Mouse (Mus musculus): Measurements from ENCODE around the gene Frem3. TPM values are rescaled to one million over a fixed set of nuclear protein-coding genes. Genes with fewer than 3 reads are reported as not detected.

The Frem3 gene
- total and polyA plus RNA-seq, 3 experiments = 0.07 TPM; not detected in 2

DNA sequence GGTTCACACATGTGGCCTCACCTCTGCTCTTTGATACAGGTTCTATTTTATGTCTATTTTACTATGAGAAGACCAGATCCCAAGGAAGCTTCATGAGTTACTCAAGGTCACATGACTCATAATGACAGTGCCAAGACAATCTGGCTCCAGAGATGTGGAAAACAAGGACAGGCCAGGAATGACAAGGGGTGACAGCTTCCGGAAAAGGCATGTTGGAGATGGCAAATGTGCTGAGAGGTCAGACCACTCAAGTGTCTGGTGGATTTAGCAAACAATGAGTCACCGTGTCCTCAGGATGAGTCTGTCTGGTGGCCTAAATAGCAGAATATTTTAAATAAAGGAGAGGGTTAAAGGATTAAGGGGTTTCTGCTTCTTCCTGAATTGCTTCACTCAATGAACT is 33.8 kb upstream of the Frem3 start:
- Histone ChIP-seq H3K4me1 (ENCODE audit: control insufficient read depth, insufficient read depth, low read length) (no peaks in the 10 kb centered on the region), H3K27ac (no peak overlapping the region), H3K36me3 (ENCODE audit: control insufficient read depth, insufficient read depth, low read length) (no peaks in the 10 kb centered on the region), H3K27me3 (ENCODE audit: control insufficient read depth, insufficient read depth, low read length) (no peaks in the 10 kb centered on the region), H3K4me3 (no peak overlapping the region), H3K9ac (ENCODE audit: low read depth, low read length) (no peak overlapping the region), H3K79me2 (replicated peaks; ENCODE audit: control insufficient read depth, insufficient read depth, low read length) (no peaks in the 10 kb centered on the region)
- intact Hi-C loops (cut with DNase I) = no loop called here
- WGBS = 48% methylated on average over 2 of the region's 2 CpGs
- DNase-seq = no peak
- no peak for TF ChIP-seq CTCF (IDR thresholded peaks at IDR 0.05)
- no peak for TF ChIP-seq POLR2A (IDR thresholded peaks at IDR 0.05; ENCODE audit: insufficient read depth, low read depth, low read length)
- TF ChIP-seq EP300 (IDR thresholded peaks at IDR 0.05; ENCODE audit: insufficient read depth, low read depth, low read length) = no peak

DNA sequence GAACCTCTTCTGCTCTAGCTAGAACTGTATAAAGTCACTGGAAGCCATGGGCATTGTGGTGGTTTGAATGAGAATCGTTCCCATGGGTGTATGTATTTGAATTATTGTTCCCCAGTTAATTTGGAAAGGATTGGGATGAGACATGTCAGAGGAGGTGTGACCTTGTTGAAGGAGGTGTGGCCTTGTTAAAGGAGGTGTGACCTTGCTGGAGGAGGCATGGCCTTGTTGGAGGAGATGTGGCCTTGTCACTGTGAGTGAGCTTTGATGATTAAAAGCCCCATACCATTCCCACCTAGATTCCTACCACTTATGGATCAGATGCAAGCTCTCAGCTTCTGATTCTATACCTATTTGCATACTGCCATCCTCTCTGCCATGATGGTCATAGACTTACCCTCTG is 31.8 kb upstream of the Frem3 start:
- no peaks in the 10 kb centered on the region for H3K79me2 ChIP-seq (replicated peaks; ENCODE audit: control insufficient read depth, insufficient read depth, low read length)
- no peak for DNase-seq
- H3K27ac ChIP-seq = no peak overlapping the region
- no peak overlapping the region for H3K4me3 ChIP-seq
- 66% methylated on average over 1 of the region's 1 CpGs for WGBS
- TF ChIP-seq EP300 (IDR thresholded peaks at IDR 0.05; ENCODE audit: insufficient read depth, low read depth, low read length) = no peak
- no peak for TF ChIP-seq CTCF (IDR thresholded peaks at IDR 0.05)
- TF ChIP-seq POLR2A (IDR thresholded peaks at IDR 0.05; ENCODE audit: insufficient read depth, low read depth, low read length) = no peak
- no peaks in the 10 kb centered on the region for H3K4me1 ChIP-seq (ENCODE audit: control insufficient read depth, insufficient read depth, low read length)
- H3K36me3 ChIP-seq (ENCODE audit: control insufficient read depth, insufficient read depth, low read length) = no peaks in the 10 kb centered on the region
- no peak overlapping the region for H3K9ac ChIP-seq (ENCODE audit: low read depth, low read length)
- intact Hi-C loops (cut with DNase I) = no loop called here
- no peaks in the 10 kb centered on the region for H3K27me3 ChIP-seq (ENCODE audit: control insufficient read depth, insufficient read depth, low read length)

DNA sequence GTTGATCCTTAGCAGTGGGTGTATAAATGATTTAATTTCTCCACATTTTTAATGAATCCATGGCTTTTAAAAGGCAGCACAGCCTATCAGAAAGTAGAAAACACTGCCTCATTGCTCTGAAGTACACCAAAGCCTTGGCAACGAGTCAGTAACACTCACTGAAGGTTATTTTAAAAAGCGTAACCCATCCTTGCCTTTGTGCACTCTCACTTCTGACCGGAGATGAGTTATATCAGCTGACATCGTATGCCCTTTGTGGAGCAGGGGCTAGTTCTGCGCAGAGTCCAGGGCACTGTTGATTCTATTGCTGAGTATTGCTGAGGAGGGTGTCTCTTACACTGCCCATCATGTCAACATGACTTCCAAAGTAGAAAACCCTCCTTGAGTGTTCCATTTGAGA is 18.3 kb upstream of the Frem3 start:
- intact Hi-C loops (cut with DNase I) = no loop called here
- 80% methylated on average over 5 of the region's 5 CpGs for WGBS
- H3K4me3 ChIP-seq = no peak overlapping the region
- H3K27me3 ChIP-seq (ENCODE audit: control insufficient read depth, insufficient read depth, low read length) = no peaks in the 10 kb centered on the region
- H3K4me1 ChIP-seq (ENCODE audit: control insufficient read depth, insufficient read depth, low read length) = no peaks in the 10 kb centered on the region
- H3K9ac ChIP-seq (ENCODE audit: low read depth, low read length) = no peak overlapping the region
- no peaks in the 10 kb centered on the region for H3K79me2 ChIP-seq (replicated peaks; ENCODE audit: control insufficient read depth, insufficient read depth, low read length)
- no peak for TF ChIP-seq EP300 (IDR thresholded peaks at IDR 0.05; ENCODE audit: insufficient read depth, low read depth, low read length)
- no peak for TF ChIP-seq CTCF (IDR thresholded peaks at IDR 0.05)
- no peak for TF ChIP-seq POLR2A (IDR thresholded peaks at IDR 0.05; ENCODE audit: insufficient read depth, low read depth, low read length)
- no peaks in the 10 kb centered on the region for H3K36me3 ChIP-seq (ENCODE audit: control insufficient read depth, insufficient read depth, low read length)
- no peak overlapping the region for H3K27ac ChIP-seq
- DNase-seq = no peak

DNA sequence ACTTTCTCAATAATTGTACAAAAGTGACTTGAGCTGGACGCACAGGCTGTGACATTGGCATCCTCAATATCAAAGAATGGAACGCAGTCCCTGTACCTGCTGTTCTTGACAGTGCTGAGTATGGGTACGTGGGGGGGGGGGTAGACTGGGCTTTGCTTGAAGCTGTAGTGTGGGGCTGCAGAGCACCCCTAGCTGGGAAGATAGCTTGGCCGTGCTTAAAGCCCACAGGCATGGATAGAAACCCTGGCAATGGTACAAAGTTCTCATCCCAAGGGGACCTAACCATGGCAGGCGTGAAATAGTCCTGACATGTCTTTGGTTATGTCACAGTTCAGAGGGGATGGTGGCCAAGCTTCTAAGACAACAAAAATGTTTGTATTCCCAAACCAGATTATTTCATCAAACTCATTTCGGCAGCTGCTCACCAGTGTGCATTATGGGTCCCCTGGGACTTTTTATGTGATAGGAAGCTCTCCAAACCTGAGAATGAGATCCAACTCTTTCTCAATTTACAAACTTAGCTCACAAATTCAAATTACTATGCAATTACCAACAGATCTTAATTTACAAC is 10.2 kb upstream of the Frem3 start:
- DNase-seq = no peak
- no peaks in the 10 kb centered on the region for H3K36me3 ChIP-seq (ENCODE audit: control insufficient read depth, insufficient read depth, low read length)
- H3K4me1 ChIP-seq (ENCODE audit: control insufficient read depth, insufficient read depth, low read length) = no peaks in the 10 kb centered on the region
- no peak overlapping the region for H3K27ac ChIP-seq
- no peak overlapping the region for H3K4me3 ChIP-seq
- no peaks in the 10 kb centered on the region for H3K79me2 ChIP-seq (replicated peaks; ENCODE audit: control insufficient read depth, insufficient read depth, low read length)
- H3K9ac ChIP-seq (ENCODE audit: low read depth, low read length) = no peak overlapping the region
- intact Hi-C loops (cut with DNase I) = no loop called here
- H3K27me3 ChIP-seq (ENCODE audit: control insufficient read depth, insufficient read depth, low read length) = no peaks in the 10 kb centered on the region
- TF ChIP-seq POLR2A (IDR thresholded peaks at IDR 0.05; ENCODE audit: insufficient read depth, low read depth, low read length) (no peak), CTCF (IDR thresholded peaks at IDR 0.05) (no peak), EP300 (IDR thresholded peaks at IDR 0.05; ENCODE audit: insufficient read depth, low read depth, low read length) (no peak)
- WGBS = 55% methylated on average over 6 of the region's 6 CpGs

DNA sequence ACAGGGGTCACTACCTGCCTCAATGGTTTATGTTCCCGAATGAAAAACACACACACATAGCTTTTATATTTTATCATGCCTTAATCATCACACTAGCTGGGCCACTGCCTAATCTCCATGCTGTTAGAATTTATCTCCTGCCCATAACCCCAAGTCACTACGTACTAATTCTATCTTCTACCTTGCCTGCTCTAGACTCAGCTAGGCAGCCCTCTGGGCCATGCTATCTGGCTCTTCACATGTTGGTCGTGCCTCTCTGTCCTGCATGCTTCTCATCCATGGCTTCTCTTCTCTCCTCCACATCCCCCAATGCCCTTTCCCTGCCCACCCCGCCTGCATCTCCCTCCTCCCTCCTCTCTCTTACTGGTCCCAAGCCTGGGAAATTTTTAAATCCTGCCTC is 9.0 kb upstream of the Frem3 start:
- no peak for DNase-seq

DNA sequence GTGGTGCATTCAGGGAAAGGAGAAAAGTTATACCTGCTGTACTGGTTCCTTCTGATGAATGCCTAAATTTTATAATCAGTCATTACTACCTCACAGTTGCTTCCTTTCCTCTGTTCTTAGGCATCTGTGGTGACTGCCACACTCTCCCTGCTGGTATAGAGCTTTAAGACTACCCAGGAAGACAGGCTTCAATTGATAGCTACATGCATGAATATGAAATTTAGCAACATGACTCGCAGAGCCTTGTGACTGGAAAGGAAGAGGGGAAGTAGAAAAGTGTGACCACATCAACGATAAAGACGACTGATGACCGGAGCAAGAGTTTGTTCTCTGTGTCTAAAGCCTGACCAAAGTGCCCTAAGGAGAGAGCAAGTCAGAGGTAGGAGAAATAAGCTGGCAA is 3.8 kb upstream of the Frem3 start:
- no peaks in the 10 kb centered on the region for H3K36me3 ChIP-seq (ENCODE audit: control insufficient read depth, insufficient read depth, low read length)
- no peak for TF ChIP-seq EP300 (IDR thresholded peaks at IDR 0.05; ENCODE audit: insufficient read depth, low read depth, low read length)
- DNase-seq = no peak
- no peaks in the 10 kb centered on the region for H3K79me2 ChIP-seq (replicated peaks; ENCODE audit: control insufficient read depth, insufficient read depth, low read length)
- no peak overlapping the region for H3K4me3 ChIP-seq
- H3K27me3 ChIP-seq (ENCODE audit: control insufficient read depth, insufficient read depth, low read length) = peaks cover 1% of the 10 kb centered on the region; the same call in 1 of the 2 replicates
- intact Hi-C loops (cut with DNase I) = no loop called here
- H3K9ac ChIP-seq (ENCODE audit: low read depth, low read length) = no peak overlapping the region
- H3K4me1 ChIP-seq (ENCODE audit: control insufficient read depth, insufficient read depth, low read length) = no peaks in the 10 kb centered on the region
- H3K27ac ChIP-seq = no peak overlapping the region
- 75% methylated on average over 4 of the region's 4 CpGs for WGBS

More for the DNA sequence above, 9.0 kb upstream of the Frem3 start:
- WGBS = 64% methylated on average over 4 of the region's 4 CpGs
- Histone ChIP-seq H3K4me3 (no peak overlapping the region), H3K79me2 (replicated peaks; ENCODE audit: control insufficient read depth, insufficient read depth, low read length) (no peaks in the 10 kb centered on the region), H3K27ac (no peak overlapping the region), H3K4me1 (ENCODE audit: control insufficient read depth, insufficient read depth, low read length) (no peaks in the 10 kb centered on the region), H3K9ac (ENCODE audit: low read depth, low read length) (no peak overlapping the region), H3K36me3 (ENCODE audit: control insufficient read depth, insufficient read depth, low read length) (no peaks in the 10 kb centered on the region), H3K27me3 (ENCODE audit: control insufficient read depth, insufficient read depth, low read length) (no peaks in the 10 kb centered on the region)
- no peak for TF ChIP-seq EP300 (IDR thresholded peaks at IDR 0.05; ENCODE audit: insufficient read depth, low read depth, low read length)
- no peak for TF ChIP-seq CTCF (IDR thresholded peaks at IDR 0.05)
- TF ChIP-seq POLR2A (IDR thresholded peaks at IDR 0.05; ENCODE audit: insufficient read depth, low read depth, low read length) = no peak
- intact Hi-C loops (cut with DNase I) = no loop called here
